Mouse (Mus musculus) cerebellum, postnatal 25 days (tissue): ENCODE results near the gene Myh14.

ENCODE experiments used
- DNase-seq, 2 experiments: peaks; one replicate each; pipeline ENCODE4 v3.0.0; 2021; ENCODE audit warnings: mixed read lengths in 2 of 2

The Myh14 gene

GRCm38 (mm10) chr7:44667996-44668738 lies 2.5 kb downstream of the Myh14 start:
- DNase-seq: no peak

GRCm38 (mm10) chr7:44666462-44666861 lies 4.2 kb downstream of the Myh14 start:
- DNase-seq: no peak

- no peak for DNase-seq
These were observed 5.9 kb downstream of the Myh14 start for GRCm38 (mm10) chr7:44664731-44665130.

- no peak for DNase-seq
These were observed 7.1 kb downstream of the Myh14 start for GRCm38 (mm10) chr7:44663546-44663945.

GRCm38 (mm10) chr7:44662569-44662968 lies 8.1 kb downstream of the Myh14 start:
- DNase-seq: no peak

GRCm38 (mm10) chr7:44662168-44662567 lies 8.5 kb downstream of the Myh14 start:
- DNase-seq: no peak

GRCm38 (mm10) chr7:44661219-44661618 lies 9.4 kb downstream of the Myh14 start:
- no peak for DNase-seq

GRCm38 (mm10) chr7:44655504-44655903 lies 15.1 kb downstream of the Myh14 start:
- DNase-seq: peak; percentile 70 to 81

GRCm38 (mm10) chr7:44653773-44654172 lies 16.9 kb downstream of the Myh14 start:
- DNase-seq: peak; percentile 46 to 68

- no peak for DNase-seq
These were observed 19.2 kb downstream of the Myh14 start for GRCm38 (mm10) chr7:44651416-44651815.

- DNase-seq: peak; percentile 82 to 90
These were observed 20.7 kb downstream of the Myh14 start for GRCm38 (mm10) chr7:44649990-44650389.

GRCm38 (mm10) chr7:44649094-44649610 lies 21.5 kb downstream of the Myh14 start:
- DNase-seq: no peak

GRCm38 (mm10) chr7:44647729-44648128 lies 22.9 kb downstream of the Myh14 start:
- DNase-seq: no peak

GRCm38 (mm10) chr7:44647042-44647724 lies 23.5 kb downstream of the Myh14 start:
- peak; percentile 92 to 95 for DNase-seq

- peak; percentile 86 to 90 for DNase-seq
These were observed 24.7 kb downstream of the Myh14 start for GRCm38 (mm10) chr7:44645951-44646350.

- peak in 1 of 2 experiments; percentile 54 for DNase-seq
These were observed 25.4 kb downstream of the Myh14 start for GRCm38 (mm10) chr7:44645256-44645655.

GRCm38 (mm10) chr7:44641887-44642286 lies 28.8 kb downstream of the Myh14 start:
- DNase-seq: peak; percentile 92 to 93

GRCm38 (mm10) chr7:44640843-44641605 lies 29.6 kb downstream of the Myh14 start:
- no peak for DNase-seq

GRCm38 (mm10) chr7:44638663-44639062 lies 32.0 kb downstream of the Myh14 start:
- DNase-seq: no peak

- DNase-seq: no peak
These were observed 34.0 kb downstream of the Myh14 start for GRCm38 (mm10) chr7:44636684-44637083.

- DNase-seq: peak; percentile 40 to 74
These were observed 37.2 kb downstream of the Myh14 start for GRCm38 (mm10) chr7:44633407-44633806.

GRCm38 (mm10) chr7:44632676-44633075 lies 38.0 kb downstream of the Myh14 start:
- no peak for DNase-seq

- no peak for DNase-seq
These were observed 40.2 kb downstream of the Myh14 start for GRCm38 (mm10) chr7:44630437-44630836.
